Mouse (Mus musculus): Measurements from ENCODE around the gene Actr6.

The Actr6 gene

DNA sequence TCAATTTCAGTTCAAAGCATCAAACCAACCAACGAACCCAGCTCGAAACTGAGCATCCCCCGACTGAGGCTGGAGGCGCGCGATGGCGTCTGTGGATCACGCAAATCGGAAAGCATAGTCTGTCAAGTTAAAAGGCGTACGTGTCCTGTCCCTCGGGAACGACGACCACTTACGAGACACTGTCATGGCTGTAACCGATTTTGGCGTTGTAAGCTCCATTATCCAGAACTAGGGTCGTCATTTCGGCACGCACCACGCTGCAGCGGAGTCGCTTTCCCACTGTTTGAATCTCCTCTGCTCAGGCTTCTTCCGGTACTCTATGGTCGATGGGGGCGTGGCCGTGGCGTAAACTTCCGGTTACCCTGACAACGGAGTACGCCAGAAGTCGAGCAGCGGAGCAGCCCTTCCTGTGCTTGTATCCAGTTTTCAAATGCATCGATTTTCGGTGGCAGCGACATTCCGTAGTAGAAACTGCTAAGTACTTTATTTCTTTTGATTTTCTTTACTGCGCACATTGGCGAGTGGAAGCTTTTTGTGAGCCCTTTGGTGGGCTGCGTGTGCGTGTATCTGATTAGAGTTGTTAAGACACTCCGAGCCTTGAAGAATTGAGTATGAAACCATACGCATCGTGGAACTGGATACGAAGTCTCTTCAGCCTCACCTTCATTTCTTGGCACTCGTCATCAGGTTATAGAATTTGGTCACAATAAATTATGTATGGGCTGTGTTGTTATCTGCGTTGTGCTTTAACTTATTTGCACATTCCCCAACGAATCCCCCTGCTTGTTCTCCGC is at the start of gene Actr6:
Actr6 (minus strand) TSS at position 295 of the 794 bp plus-strand sequence.
- DNase-seq (ENCODE audit: low spot score), result peak; percentile 86

DNA sequence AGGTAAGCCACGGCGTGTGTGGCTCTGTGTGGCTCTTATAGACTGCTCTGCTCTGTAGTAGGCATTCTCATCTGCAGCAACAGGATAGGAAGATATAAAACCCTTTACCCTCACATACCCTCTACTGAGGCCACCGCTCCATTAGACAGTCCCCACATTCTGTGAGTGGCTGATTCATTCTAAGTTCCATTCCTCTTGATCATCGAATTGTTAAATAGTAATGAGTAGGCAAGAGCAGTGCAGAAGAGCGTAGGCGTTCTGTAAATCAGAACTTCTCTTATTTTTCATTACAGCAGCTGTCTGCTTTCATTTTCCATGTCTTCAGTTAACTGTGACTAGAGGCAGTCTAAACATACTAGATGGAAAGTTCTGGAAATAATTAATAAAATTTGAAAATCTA is 43.9 kb upstream of the Actr6 start:
- no peak for DNase-seq (ENCODE audit: low spot score)

DNA sequence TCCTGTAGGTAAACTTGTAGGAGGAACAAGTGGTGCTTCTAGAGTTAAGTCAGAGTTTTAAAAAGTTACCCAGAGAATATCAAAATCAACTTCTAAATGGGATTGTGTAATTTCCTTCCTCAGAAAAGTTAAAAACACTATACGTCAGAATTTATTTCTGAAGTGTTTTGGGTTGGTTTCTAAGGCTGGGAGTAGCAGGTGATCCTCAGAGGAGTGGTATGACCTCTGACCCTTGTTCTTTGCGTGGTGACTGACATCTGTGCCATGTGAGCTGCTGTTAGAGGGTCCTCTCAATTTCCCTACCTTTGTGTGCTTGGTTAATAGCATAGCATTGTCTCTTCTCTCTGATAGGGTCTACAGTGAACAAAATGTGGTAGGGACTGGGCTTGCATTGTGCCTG is 39.8 kb upstream of the Actr6 start:
- DNase-seq (ENCODE audit: low spot score), result no peak

- DNase-seq (ENCODE audit: low spot score), result no peak
Measured at GRCm38 (mm10) chr10:89769096-89769495, 37.0 kb upstream of the Actr6 start.

DNA sequence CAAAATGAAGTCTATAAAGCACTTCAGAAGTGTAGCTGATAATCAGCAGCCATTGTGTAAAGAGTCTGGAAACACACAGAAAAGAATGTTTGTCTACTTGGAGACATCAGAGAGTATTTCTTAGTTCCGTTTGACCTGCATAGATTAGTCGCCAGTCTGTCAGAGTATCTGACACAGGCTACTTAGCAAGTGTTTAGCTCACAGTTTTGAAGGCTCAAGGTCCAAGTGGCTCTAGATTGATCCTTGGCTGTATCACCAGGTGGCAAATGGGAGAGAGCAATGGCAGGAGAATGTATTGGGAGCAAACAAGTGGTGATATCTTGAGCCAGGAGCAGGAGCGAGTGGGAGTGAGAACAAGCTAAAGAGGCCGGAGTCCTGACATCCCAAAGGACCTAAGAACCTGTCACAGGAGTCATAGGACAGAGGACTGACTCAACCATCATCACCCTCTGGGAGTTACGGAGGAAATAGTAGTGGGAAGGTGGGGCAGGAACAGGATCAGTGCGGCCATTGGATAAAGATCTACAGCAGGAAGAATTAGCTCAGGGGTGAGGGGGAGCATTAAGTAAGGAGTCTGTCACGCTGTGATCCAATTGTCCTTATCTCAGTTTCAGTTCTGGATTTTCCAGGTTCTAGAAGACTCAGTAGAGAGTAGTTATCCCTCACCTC is 36.4 kb upstream of the Actr6 start:
- DNase-seq (ENCODE audit: low spot score), result no peak

- DNase-seq (ENCODE audit: low spot score), result no peak
Measured at GRCm38 (mm10) chr10:89765790-89766714, 34.0 kb upstream of the Actr6 start.

GRCm38 (mm10) chr10:89764457-89765121 is 32.5 kb upstream of the Actr6 start:
- DNase-seq (ENCODE audit: low spot score), result no peak

GRCm38 (mm10) chr10:89760772-89761171 is 28.7 kb upstream of the Actr6 start:
- no peak for DNase-seq (ENCODE audit: low spot score)

DNA sequence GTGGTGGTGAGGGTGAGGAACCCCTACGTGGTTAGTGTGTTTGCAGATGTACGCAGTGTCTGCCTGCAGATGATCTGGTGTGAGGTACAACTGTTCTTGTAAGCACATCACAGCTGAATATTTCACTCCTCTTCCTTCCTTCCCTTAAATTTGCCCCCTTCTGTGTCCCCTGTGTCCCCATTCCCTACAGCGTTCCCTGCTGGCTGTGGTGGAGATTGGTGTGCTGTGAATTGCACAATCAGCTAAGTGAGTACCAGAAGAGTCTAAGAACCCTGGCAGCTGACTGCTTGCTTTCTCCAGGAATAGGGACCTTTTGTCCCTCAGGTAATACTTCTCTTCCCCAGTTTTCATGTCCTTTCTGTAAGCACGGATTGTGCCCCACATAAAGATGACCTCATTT is 23.1 kb upstream of the Actr6 start:
- no peak for DNase-seq (ENCODE audit: low spot score)

DNA sequence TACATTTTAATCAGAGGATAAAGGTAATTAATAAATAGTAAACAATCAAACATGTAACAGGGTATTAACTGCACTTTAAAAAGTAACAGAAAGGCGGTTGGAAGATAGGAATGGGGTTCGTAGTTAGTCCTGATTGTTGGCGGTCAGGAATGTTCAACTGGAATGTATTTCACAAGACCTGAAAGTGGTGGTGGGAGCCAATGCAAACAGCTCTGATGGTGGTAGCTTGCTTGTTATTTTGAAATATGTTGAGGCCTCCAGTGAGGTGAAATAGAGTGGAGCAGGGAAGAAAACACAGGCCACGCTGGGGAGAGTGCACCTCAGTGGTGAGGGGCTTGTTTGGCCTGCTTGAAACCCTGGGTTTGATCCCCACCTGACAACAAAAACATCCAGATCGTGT is 19.0 kb upstream of the Actr6 start:
- DNase-seq (ENCODE audit: low spot score), result no peak

DNA sequence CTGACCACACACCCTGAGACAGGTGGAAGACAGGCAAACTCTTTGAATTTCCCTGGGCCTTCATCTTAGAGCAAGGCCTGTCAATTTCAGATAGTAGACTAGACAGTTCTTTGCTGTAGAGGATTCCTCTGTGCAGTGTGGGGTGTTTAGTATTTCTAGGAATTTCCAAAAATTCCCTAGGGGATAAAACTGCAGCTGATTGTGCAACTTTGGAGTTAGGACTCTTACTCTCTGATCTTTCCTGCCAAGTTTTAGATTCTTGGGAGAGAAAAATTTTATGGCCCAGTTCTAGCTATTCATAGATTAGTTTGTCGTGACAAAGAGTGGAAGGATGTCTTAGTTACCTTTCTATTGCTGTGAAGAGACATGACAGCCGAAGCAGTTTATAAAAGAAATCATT is 16.5 kb upstream of the Actr6 start:
- DNase-seq (ENCODE audit: low spot score), result no peak

- DNase-seq (ENCODE audit: low spot score), result no peak
Measured at GRCm38 (mm10) chr10:89747911-89748310, 15.8 kb upstream of the Actr6 start.

- no peak for DNase-seq (ENCODE audit: low spot score)
Measured at GRCm38 (mm10) chr10:89747221-89747905, 15.3 kb upstream of the Actr6 start.

DNA sequence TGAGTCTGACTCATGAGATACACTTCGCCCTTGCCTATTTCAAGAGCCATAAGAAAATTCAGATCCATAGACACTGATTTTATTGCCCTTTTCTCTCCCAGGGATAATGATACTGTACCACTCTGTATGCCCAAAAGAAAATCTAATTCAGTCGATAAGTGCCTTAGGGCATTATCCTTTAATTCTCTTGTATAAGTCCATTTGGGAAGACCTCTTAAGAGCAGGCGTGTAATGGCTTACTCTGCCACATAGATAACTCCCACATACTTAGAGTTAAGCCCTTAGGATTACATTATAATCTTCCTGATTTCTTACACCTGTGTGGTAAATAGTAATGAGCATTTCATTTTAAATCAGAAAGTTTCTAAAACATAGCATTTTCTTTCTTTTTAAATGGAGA is 14.5 kb upstream of the Actr6 start:
- no peak for DNase-seq (ENCODE audit: low spot score)

DNA sequence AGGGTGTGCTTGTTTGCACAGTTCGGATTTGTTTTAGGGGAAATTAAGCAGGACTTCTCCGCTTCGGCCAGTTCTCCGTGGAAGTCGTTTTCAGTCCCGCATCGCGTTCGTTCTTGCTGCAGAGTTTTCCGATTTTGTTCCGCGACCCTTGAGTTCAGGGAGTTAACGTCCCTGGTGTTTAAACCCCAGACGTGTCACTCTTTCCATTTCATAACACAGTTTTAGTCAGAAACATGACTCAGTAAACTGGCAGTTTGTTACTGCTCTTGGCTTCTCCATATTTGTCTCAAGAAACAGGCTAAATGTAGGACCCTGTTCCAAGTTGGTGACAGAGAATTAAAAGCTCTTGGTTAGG is 13.5 kb upstream of the Actr6 start:
- DNase-seq (ENCODE audit: low spot score), result no peak

- DNase-seq (ENCODE audit: low spot score), result peak; percentile 79
Measured at GRCm38 (mm10) chr10:89744871-89745665, 13.0 kb upstream of the Actr6 start, which contains the start of gene Uhrf1bp1l. Uhrf1bp1l (plus strand) TSS chr10:89744991.

GRCm38 (mm10) chr10:89744341-89744740 is 12.2 kb upstream of the Actr6 start:
- no peak for DNase-seq (ENCODE audit: low spot score)

DNA sequence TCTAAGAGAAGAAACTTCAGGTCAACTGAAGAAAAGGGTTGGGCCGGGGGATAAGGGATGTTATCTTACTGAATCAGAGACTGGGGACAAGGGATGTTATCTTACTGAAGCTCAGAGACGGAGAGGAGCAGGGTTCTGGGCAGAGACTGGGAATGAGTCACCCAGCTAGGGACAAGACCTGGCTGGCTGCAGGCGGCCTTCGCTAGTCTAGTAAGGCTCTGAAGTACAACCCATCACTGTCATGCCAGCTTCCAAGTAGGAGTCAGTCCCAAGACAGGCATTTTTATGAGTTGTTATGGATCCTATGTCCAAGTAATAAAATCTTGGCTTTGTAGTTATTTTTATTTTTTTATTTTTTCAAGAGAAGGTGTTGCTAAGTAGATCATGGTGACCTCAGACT is 11.2 kb upstream of the Actr6 start:
- no peak for DNase-seq (ENCODE audit: low spot score)

- DNase-seq (ENCODE audit: low spot score), result no peak
Measured at GRCm38 (mm10) chr10:89740995-89741394, 8.9 kb upstream of the Actr6 start.

GRCm38 (mm10) chr10:89739703-89740102 is 7.6 kb upstream of the Actr6 start:
- no peak for DNase-seq (ENCODE audit: low spot score)

- no peak for DNase-seq (ENCODE audit: low spot score)
Measured at GRCm38 (mm10) chr10:89738395-89738794, 6.3 kb upstream of the Actr6 start.

Data from spleen, adult 12 weeks (tissue).